Mouse (Mus musculus) T-helper 2 cell (primary cell): ENCODE data around the gene 2310050C09Rik.

Experiments used
- in situ Hi-C: fragments of 300-600 bp; cut with MboI, MseI; formaldehyde crosslinking; loops from one replicate; pipeline ENCODE4 v1.15.1; 2025; ENCODE audit warnings: high pct_unique_total_duplicates

2310050C09Rik gene

GRCm38 (mm10) chr3:92870116-92870515, at the start of gene 2310050C09Rik:
2310050C09Rik (minus strand) TSS chr3:92870216.
- in situ Hi-C loops = no loop called here

GRCm38 (mm10) chr3:92907571-92907970, 37.6 kb upstream of the 2310050C09Rik start:
- in situ Hi-C loops = no loop called here

- in situ Hi-C loops = no loop called here
Observed at GRCm38 (mm10) chr3:92905182-92905581, 35.2 kb upstream of the 2310050C09Rik start.

- in situ Hi-C loops = no loop called here
Observed at GRCm38 (mm10) chr3:92903640-92904039, 33.6 kb upstream of the 2310050C09Rik start.

GRCm38 (mm10) chr3:92902992-92903391, 33.0 kb upstream of the 2310050C09Rik start:
- in situ Hi-C loops = no loop called here

GRCm38 (mm10) chr3:92894489-92894888, 24.5 kb upstream of the 2310050C09Rik start:
- in situ Hi-C loops = no loop called here

GRCm38 (mm10) chr3:92894063-92894462, 24.0 kb upstream of the 2310050C09Rik start:
- in situ Hi-C loops = no loop called here

GRCm38 (mm10) chr3:92874180-92874579, 4.2 kb upstream of the 2310050C09Rik start:
- in situ Hi-C loops = no loop called here

- in situ Hi-C loops = no loop called here
Observed at GRCm38 (mm10) chr3:92851186-92851585, 18.8 kb downstream of the 2310050C09Rik start, which contains the start of gene Lce1l. Lce1l (minus strand) TSS chr3:92851286.

GRCm38 (mm10) chr3:92827108-92827507, 42.9 kb downstream of the 2310050C09Rik start, which contains the start of gene Kprp:
Kprp (minus strand) TSS chr3:92827247.
- in situ Hi-C loops = no loop called here

GRCm38 (mm10) chr3:92825808-92826207, 44.2 kb downstream of the 2310050C09Rik start:
- in situ Hi-C loops = no loop called here
